Mouse (Mus musculus) bone marrow, adult 2 months (tissue): ENCODE results near the gene Minpp1.

ENCODE experiments used
- CTCF ChIP-seq: fragments of 200-500 bp; IDR thresholded peaks from 2 replicates; pipeline ENCODE4 v1.5.1; 2011; ENCODE audit warnings: low read length, control low read depth; ENCODE audit not compliant: control insufficient read depth, insufficient read depth
- POLR2A ChIP-seq: fragments of 200-500 bp; IDR thresholded peaks from 2 replicates; pipeline ENCODE4 v1.6.1; 2011; ENCODE audit warnings: low read depth, mild to moderate bottlenecking, control low read depth, low read length, borderline replicate concordance; ENCODE audit not compliant: control insufficient read depth

DNA sequence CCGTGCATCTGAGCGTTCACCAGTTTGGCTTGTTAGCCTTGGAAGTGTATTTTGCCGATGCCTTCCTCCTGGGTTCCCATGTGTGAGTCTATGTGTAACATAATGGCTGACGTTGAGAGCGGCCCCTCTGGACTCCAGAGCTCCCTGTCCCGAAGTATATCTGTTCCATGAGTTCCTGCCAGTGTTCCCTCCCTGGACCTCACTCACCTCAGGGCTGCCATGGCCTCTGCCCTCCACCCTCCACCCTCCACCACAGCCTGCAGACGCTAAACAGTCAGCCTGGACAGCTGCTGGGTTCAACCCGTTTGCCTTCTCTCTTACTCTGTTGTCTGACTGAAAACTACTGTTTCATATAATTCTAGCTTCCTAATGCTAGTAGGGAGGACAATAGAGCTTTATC is 20.5 kb downstream of the Minpp1 start:
- TF ChIP-seq CTCF (no peak), POLR2A (no peak)
